Mouse (Mus musculus): ENCODE measurements around the gene Csnk2a2. TPM values are rescaled to one million over a fixed set of nuclear protein-coding genes. Genes with fewer than 3 reads are reported as not detected.

Gene Csnk2a2
- polyA plus RNA-seq, 1 experiment from 2014 or later: 11.7 TPM

DNA sequence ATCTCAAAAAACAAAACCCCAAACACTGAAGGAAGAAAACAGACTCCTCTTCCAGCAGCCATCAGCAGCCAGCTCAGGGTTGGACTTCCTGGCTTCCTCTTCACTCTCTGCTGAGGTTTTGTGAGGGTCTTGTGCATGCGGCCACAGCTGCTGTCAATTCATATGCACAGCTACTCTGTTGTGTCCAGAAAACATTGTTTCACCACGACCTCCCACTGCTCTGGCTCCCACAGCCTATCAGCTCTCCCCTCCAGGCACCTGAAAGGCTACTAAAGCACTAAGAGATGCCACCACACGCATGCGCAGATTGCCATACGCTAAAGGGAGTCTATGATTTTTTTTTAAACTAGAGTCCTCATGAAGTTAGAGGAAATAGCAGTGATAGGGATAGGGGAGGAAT lies 15.0 kb upstream of the Csnk2a2 start:
- H3K4me1 ChIP-seq: no peaks in the 10 kb centered on the region
- ATAC-seq: no peak
- H3K9ac ChIP-seq: no peak overlapping the region
- no peak overlapping the region for H3K4me3 ChIP-seq
- H3K27ac ChIP-seq: no peak overlapping the region
- no peaks in the 10 kb centered on the region for H3K9me3 ChIP-seq (replicated peaks)
- 67% methylated on average over 5 of the region's 5 CpGs for WGBS
- no peak overlapping the region for H3K4me2 ChIP-seq
- no peaks in the 10 kb centered on the region for H3K27me3 ChIP-seq
- no peaks in the 10 kb centered on the region for H3K36me3 ChIP-seq (ENCODE audit: poor library complexity, severe bottlenecking)

DNA sequence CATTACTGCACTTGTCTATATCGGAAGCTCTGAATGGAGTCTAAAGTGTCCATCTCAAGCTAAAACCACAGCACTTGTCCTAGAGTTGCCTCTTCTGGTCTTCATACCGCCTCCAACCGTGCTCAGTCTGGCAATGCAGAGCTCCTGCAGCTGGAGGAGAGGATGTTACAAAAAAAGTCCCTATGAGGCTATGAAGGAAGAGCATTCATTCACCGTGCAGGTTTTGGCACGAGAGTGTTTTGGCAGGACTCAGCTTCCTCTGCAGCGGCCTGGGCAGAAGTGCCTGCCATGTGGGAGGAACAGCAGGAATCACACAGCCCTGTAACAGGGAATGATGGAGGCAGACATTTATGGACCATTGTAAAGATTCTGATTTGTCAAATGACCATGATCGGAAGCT lies 12.6 kb upstream of the Csnk2a2 start:
- Histone ChIP-seq H3K4me2 (no peak overlapping the region), H3K27me3 (no peaks in the 10 kb centered on the region), H3K9me3 (replicated peaks) (no peaks in the 10 kb centered on the region), H3K9ac (no peak overlapping the region), H3K4me3 (no peak overlapping the region), H3K27ac (no peak overlapping the region), H3K4me1 (no peaks in the 10 kb centered on the region), H3K36me3 (ENCODE audit: poor library complexity, severe bottlenecking) (no peaks in the 10 kb centered on the region)
- 87% methylated on average over 7 of the region's 7 CpGs for WGBS
- ATAC-seq: no peak

DNA sequence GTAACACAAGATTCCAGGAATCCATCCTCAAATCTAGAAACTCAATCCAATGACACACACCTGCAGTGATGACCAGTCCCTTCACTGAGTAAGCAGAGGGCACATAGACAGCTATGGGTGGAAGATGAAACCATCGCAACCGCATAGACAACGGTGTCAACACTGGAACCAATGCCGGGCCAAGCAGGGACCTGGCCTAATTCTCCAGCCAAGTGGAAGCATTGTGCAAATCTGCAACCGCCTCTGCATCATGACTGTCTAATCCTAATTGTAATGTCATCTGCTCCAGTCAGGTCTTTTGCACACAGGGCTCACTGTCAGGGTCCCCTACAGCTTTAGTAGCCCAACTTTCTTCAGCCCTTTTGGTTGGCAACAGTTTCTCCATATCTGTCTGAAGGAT lies 10.6 kb upstream of the Csnk2a2 start:
- H3K27me3 ChIP-seq: no peaks in the 10 kb centered on the region
- H3K4me1 ChIP-seq: no peaks in the 10 kb centered on the region
- no peaks in the 10 kb centered on the region for H3K9me3 ChIP-seq (replicated peaks)
- WGBS: 94% methylated on average over 5 of the region's 5 CpGs
- H3K27ac ChIP-seq: no peak overlapping the region
- H3K36me3 ChIP-seq (ENCODE audit: poor library complexity, severe bottlenecking): no peaks in the 10 kb centered on the region
- no peak overlapping the region for H3K4me3 ChIP-seq
- no peak for ATAC-seq
- H3K4me2 ChIP-seq: no peak overlapping the region
- H3K9ac ChIP-seq: no peak overlapping the region

DNA sequence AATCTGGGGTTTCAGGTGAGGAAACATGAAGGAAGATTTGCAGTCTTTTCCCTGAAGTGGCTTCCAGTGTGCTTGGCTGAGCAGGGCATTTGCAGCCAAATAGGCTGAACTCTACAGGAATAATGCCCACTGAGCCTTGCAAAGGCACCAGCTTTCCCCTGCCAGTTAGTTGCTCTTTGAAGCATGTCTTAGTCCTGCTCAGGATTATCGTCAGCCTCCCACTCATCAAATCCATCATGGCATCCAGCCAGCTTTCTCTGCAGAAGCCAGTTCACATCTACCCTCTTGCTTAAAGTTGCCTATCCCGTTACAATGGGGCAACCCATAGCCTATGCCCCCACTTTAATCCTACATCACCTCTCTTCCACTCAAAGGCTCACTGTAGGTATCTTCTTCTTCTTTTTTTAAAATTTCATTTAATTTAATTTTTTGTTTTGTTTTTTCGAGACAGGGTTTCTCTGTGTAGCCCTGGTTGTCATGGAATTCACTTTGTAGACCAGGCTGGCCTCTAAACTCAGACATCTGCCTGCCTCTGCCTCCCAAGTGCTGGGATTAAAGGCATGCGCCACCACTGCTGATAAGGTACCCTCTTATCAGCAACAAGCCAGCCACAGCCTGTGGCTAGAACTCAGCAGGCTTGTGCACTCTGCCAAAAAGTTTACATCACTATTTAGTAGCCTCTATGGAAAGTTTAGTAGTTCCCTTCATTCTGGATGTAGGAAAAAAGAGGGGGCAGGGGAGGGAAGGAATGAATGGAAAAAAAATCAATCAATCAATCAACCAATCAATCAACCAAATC lies 9.6 kb upstream of the Csnk2a2 start:
- Histone ChIP-seq H3K9me3 (replicated peaks) (no peaks in the 10 kb centered on the region), H3K27me3 (no peaks in the 10 kb centered on the region), H3K36me3 (ENCODE audit: poor library complexity, severe bottlenecking) (no peaks in the 10 kb centered on the region), H3K27ac (no peak overlapping the region), H3K4me2 (no peak overlapping the region), H3K4me1 (no peaks in the 10 kb centered on the region), H3K9ac (no peak overlapping the region), H3K4me3 (no peak overlapping the region)
- WGBS: 64% methylated on average over 4 of the region's 4 CpGs
- no peak for ATAC-seq

DNA sequence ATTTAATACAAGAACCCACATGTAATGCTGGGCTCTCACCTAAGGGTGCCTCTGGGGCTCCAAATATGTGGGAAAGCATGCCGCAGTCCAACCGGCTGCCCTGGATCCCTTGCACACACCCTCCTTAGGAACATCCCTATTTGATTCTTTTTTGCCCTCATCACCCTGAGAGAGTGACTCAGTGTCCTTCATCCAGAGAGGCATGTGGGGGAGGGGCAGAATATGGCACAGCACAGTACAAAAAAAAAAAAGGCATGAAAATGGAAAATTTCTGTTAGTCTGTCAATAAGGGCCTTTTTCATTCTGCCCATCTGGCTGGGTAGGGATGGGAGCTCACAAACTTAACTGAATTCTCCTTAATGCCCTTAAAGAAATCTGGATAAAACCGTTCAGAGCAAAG lies 8.0 kb upstream of the Csnk2a2 start:
- Histone ChIP-seq H3K36me3 (ENCODE audit: poor library complexity, severe bottlenecking) (no peaks in the 10 kb centered on the region), H3K27ac (no peak overlapping the region), H3K4me3 (no peak overlapping the region), H3K4me1 (no peaks in the 10 kb centered on the region), H3K9me3 (replicated peaks) (no peaks in the 10 kb centered on the region), H3K4me2 (no peak overlapping the region), H3K27me3 (no peaks in the 10 kb centered on the region), H3K9ac (no peak overlapping the region)
- ATAC-seq: no peak
- 86% methylated on average over 3 of the region's 3 CpGs for WGBS

DNA sequence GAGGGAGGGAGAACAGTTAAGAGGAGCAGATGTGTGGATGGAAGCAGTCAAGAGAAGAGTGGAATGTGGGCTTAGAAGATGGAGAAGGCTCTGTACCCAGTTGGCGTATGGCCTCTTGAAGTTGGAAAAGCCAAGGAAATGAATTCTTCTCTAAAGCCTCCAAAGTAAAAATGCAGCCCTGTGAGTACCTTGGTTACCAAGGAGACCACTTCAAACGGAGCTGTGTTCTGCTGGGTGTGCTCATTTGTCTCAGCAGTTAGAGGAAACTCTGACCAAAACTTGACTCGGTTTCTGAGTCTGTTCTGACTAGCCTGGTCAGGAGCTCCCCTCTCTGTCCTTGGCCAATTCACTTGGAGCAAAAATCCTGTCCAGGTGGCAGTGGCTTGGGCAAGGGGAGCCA lies 6.6 kb upstream of the Csnk2a2 start:
- 51% methylated on average over 3 of the region's 3 CpGs for WGBS
- Histone ChIP-seq H3K4me2 (no peak overlapping the region), H3K36me3 (ENCODE audit: poor library complexity, severe bottlenecking) (no peaks in the 10 kb centered on the region), H3K27ac (no peak overlapping the region), H3K4me3 (no peak overlapping the region), H3K9ac (no peak overlapping the region), H3K9me3 (replicated peaks) (no peaks in the 10 kb centered on the region), H3K27me3 (no peaks in the 10 kb centered on the region), H3K4me1 (no peaks in the 10 kb centered on the region)
- no peak for ATAC-seq

DNA sequence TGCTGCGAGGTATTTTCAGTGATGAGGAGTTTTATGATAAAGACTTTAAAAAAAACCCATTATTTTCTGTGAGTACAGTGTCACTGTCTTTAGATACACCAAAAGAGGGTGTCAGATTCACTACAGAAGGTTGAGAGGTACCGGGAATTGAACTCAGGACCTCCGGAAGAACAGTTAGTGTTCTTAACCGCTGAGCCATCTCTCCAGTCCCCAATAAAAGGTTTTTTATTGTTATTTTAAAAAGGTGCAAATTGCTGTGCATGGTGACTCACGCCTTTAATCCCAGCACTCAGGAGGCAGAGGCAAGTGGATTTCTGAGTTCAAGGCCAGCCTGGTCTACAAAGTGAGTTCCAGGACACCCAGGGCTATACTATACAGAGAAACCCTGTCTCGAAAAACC lies 5.6 kb upstream of the Csnk2a2 start:
- WGBS: 80% methylated on average over 6 of the region's 6 CpGs
- no peak for ATAC-seq

DNA sequence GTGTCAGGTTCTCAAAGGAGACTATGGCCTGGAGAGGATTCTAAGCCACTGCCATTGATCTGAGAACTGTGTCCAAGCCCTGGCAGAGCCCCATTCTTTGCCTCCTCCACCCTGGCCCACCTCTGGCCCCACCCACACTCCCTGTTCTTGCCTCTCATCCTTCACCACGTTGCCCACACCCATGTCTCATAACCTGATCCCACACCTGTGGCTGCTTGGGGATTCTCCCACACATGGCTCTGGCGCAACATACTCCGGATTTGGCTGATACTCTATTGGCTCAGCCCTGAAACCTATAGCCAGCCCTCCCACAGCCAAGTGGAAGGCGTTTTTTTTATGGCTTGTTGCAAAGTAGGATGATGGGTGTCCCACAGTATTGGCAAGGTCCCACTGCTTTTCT lies 2.2 kb upstream of the Csnk2a2 start:
- 0 out of 2 replicates have a peak, but pooled peaks cover under 1% of the 10 kb centered on the region for H3K36me3 ChIP-seq (ENCODE audit: poor library complexity, severe bottlenecking)
- WGBS: 68% methylated on average over 4 of the region's 4 CpGs
- no peaks in the 10 kb centered on the region for H3K9me3 ChIP-seq (replicated peaks)
- H3K4me1 ChIP-seq: peaks cover 10% of the 10 kb centered on the region
- H3K4me2 ChIP-seq: no peak overlapping the region
- H3K27ac ChIP-seq: no peak overlapping the region
- no peak for ATAC-seq
- H3K4me3 ChIP-seq: no peak overlapping the region
- H3K27me3 ChIP-seq: no peaks in the 10 kb centered on the region
- no peak overlapping the region for H3K9ac ChIP-seq

More for the DNA sequence above, 5.6 kb upstream of the Csnk2a2 start:
- H3K9me3 ChIP-seq (replicated peaks): no peaks in the 10 kb centered on the region
- H3K9ac ChIP-seq: no peak overlapping the region
- H3K27ac ChIP-seq: no peak overlapping the region
- H3K4me3 ChIP-seq: no peak overlapping the region
- H3K4me2 ChIP-seq: no peak overlapping the region
- H3K36me3 ChIP-seq (ENCODE audit: poor library complexity, severe bottlenecking): no peaks in the 10 kb centered on the region
- H3K27me3 ChIP-seq: no peaks in the 10 kb centered on the region
- H3K4me1 ChIP-seq: no peaks in the 10 kb centered on the region

DNA sequence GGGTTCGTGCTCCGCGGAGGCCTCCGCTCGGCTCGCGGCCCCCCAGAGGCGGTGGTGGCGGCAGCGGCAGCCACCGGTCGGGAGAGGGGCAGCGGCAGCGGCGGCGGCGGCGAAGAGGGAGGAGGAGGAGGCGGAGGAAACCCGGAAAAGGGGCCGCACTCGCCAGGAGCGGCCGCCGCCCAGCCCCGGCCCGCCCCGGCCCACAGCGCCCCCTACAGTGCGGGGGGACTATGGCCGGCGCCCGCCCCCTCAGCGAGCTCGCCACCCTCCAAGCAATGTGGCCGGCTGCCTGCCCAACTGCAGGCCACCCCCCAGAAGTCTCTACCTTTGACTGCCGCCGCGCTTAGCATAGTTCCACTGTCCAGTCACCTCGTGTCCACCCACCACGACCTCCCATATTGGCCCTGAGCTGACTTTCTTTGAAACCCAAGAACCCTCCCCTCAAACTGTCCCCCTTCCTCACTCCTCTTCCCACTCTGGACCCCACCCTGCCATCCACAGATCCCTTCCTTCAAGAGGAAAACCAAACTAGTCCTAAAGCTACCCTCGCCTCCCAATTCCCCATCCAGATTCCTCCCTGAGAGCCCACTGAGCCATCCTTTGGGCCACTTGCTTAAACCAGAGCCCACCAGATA lies 1.0 kb downstream of the Csnk2a2 start:
- 6% methylated on average over 5 of the region's 42 CpGs for WGBS
- Histone ChIP-seq H3K36me3 (ENCODE audit: poor library complexity, severe bottlenecking) (peaks cover 25% of the 10 kb centered on the region), H3K9ac (peak overlapping the region; percentile 97), H3K4me1 (peaks cover 19% of the 10 kb centered on the region), H3K27me3 (no peaks in the 10 kb centered on the region), H3K9me3 (replicated peaks) (no peaks in the 10 kb centered on the region), H3K27ac (peak overlapping the region; percentile 54), H3K4me3 (peak overlapping the region; percentile 98), H3K4me2 (peak overlapping the region; percentile 96)
- peak; percentile 95 for ATAC-seq

DNA sequence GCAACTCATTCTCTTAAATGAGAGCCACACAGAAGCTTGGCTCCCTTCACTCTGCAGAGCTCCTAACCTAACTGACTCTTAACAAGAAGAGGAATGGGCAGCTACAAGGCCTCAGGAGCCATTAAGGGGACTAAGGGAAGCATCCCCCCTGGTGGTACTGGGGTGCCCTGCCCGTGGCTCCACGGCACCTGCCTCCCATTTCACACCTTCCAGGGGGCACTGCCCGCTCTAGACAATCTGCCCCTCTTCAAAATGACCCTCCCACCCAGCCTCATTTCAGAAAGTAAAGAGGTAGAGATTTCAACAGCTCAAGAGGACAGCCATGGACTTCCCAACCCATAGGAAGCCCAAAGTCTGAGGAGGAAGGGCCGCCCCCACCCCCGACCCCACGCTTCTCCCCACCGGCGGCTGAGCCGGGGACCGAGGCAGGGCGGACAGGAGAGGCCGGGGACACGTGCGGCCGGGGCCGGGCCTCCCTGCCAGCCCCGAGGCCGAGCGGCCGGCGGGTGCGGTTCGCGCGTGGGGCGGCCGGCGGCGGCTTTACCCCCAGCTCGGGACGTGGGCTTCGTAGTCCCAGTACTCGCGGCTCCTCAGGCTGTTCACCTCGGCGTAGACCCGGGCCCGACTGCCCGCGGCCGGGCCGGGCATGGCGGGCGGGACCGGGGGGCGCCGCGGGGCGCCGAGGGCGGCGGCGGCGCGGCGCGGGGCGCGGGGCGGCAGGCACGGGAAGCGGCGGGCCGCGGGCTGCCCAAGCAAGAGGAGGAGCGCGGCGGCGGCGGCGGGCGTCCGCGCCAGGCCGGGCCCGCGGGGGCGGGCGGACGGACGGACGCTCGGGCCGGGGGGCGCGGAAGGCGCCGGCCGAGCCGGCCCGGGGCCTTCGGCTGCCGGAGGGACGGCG lies 1.8 kb downstream of the Csnk2a2 start:
- H3K9ac ChIP-seq: peak overlapping the region; percentile 97
- peak overlapping the region; percentile 98 for H3K4me3 ChIP-seq
- H3K27me3 ChIP-seq: no peaks in the 10 kb centered on the region
- WGBS: under 1% methylated on average over 28 of the region's 95 CpGs
- H3K9me3 ChIP-seq (replicated peaks): no peaks in the 10 kb centered on the region
- H3K36me3 ChIP-seq (ENCODE audit: poor library complexity, severe bottlenecking): peaks cover 32% of the 10 kb centered on the region
- peaks cover 19% of the 10 kb centered on the region for H3K4me1 ChIP-seq
- peak; percentile 44 for ATAC-seq
- H3K27ac ChIP-seq: peak overlapping the region; percentile 54
- H3K4me2 ChIP-seq: peak overlapping the region; percentile 96

DNA sequence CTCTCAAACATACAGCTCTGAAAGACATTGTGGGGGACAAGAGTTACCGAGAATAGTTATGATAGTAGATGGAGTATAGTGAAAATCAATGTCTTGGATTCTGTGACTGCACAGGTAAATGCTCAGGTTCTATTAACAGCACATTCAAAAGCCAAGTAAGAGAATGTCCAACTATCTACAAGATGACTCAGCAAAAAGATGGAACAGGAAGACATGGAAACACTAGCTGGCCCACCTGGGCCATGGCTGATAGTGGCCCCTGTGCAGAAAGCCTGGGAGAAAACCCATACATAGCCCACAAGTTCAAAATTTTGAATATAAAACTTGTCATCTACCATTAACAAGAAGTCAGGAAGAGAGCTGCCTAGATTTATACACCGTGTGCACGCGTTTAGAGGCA lies 19.8 kb downstream of the Csnk2a2 start:
- Histone ChIP-seq H3K4me1 (no peaks in the 10 kb centered on the region), H3K9ac (no peak overlapping the region), H3K4me2 (no peak overlapping the region), H3K9me3 (replicated peaks) (no peaks in the 10 kb centered on the region), H3K36me3 (ENCODE audit: poor library complexity, severe bottlenecking) (peaks cover 82% of the 10 kb centered on the region), H3K27ac (no peak overlapping the region), H3K4me3 (no peak overlapping the region), H3K27me3 (no peaks in the 10 kb centered on the region)
- WGBS: 98% methylated on average over 4 of the region's 4 CpGs
- no peak for ATAC-seq

DNA sequence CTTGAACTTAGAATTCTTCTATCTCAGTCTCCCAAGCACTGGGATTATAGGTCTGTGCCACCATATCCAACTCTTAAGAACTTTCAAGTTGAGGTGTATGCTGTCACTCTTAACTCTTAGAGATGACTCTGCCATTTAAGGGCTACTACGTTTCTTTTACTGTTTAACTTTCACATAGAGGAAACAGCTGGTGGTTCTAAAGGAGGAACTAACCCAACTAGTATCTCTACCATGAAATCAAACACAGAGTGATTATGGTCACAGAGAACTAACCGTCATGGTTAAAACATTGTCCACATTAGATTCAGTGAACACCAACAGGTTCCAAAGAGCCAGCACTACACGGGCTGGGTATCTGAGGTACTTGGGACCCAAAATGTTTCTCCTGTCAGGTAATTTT lies 20.8 kb downstream of the Csnk2a2 start:
- H3K27ac ChIP-seq: no peak overlapping the region
- no peaks in the 10 kb centered on the region for H3K4me1 ChIP-seq
- no peak for ATAC-seq
- WGBS: 93% methylated on average over 3 of the region's 3 CpGs
- H3K36me3 ChIP-seq (ENCODE audit: poor library complexity, severe bottlenecking): peaks cover 86% of the 10 kb centered on the region
- H3K4me3 ChIP-seq: no peak overlapping the region
- H3K9me3 ChIP-seq (replicated peaks): no peaks in the 10 kb centered on the region
- H3K27me3 ChIP-seq: no peaks in the 10 kb centered on the region
- no peak overlapping the region for H3K9ac ChIP-seq
- no peak overlapping the region for H3K4me2 ChIP-seq
